Mouse (Mus musculus): Measurements from ENCODE around the gene Cpvl.
A peak's percentile ranks its signal among the peaks of the same experiment; 100 is the strongest.

Cpvl gene

DNA sequence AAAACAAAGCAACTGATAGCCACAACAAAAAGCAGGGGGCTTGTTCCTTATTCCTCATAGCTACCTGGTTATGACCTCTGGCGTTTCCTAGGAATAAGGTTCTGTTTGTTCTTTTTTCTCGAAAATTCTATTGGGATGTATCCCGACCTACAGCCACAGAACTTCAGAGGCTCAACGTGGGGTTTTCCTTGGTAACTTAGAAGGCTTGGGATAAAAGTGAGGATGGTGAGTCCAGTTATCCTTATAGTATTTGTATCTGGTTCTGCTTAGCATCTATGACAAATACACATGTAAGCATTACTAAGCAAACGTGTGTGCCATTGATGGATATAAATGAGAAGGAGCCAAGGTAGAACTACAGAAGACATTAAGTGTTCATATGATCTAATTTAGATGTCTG is at the start of gene Cpvl:
Gene Cpvl, minus strand, starts transcription at position 101 of the 400 bp plus-strand sequence.
- DNase-seq = no peak

DNA sequence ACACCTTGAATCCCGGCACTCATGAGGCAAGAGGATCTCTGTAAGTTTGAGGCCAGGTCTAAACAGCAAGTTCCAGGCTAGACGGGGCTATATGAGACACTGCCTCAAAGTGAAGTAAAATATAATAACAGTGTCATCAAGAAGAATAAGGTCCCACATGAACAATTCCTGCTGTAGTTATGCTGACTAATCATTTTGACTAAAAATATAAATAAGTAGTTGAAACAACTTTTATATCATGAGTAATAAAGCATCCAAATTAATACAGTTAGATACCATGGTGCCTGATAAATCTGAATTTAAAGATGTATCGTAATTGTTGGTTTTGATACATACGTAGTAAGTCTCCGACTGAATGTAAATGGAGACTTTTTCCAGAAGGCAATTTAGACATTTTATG is 45.4 kb upstream of the Cpvl start:
- no peak for DNase-seq

- DNase-seq = peak; percentile 42 to 69
Observed at GRCm38 (mm10) chr6:54021123-54021789, 42.8 kb upstream of the Cpvl start.

GRCm38 (mm10) chr6:54018861-54019260 is 40.4 kb upstream of the Cpvl start:
- peak; percentile 19 to 21 for DNase-seq

DNA sequence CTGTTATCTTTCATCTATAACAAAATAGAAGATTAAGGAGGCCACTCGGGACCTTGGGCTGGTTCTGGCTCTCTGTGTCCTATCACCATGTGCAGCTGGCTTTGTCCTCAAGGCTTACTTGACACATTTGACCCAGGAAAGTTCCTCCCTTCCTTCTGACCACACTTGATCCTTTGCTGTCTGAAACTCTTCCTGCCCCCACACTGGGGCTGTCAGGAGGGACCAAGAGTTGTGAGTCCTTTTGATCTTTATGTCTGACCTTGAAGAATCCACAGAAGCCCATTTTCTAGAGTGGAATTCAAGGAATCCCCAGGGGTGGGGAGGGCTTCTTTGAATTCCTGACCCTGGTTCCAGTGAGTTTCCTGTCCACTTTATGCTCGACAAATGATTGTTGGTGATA is 39.6 kb upstream of the Cpvl start:
- peak; percentile 18 to 39 for DNase-seq

GRCm38 (mm10) chr6:54012163-54012562 is 33.7 kb upstream of the Cpvl start:
- DNase-seq = no peak

DNA sequence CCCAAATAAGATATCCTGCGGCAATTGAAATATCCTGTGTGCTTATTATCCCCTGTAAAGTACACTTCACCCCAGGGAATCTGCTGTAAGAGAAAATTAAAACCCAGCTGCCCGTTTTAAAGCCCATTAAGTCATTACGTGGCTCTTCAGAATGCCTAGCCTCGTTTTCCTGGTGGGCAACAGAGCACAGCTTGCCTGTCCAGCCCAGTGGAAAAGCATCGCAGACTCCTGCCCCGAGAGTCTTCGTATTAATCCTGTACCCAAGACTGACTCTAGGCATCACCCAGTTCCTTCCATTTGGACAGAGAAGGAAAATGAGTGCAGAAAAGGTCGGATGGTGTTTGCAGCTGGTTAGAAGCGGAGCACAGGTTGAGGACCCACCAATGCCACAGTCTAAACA is 31.9 kb upstream of the Cpvl start:
- DNase-seq = no peak

GRCm38 (mm10) chr6:54009293-54009692 is 30.8 kb upstream of the Cpvl start:
- no peak for DNase-seq

DNA sequence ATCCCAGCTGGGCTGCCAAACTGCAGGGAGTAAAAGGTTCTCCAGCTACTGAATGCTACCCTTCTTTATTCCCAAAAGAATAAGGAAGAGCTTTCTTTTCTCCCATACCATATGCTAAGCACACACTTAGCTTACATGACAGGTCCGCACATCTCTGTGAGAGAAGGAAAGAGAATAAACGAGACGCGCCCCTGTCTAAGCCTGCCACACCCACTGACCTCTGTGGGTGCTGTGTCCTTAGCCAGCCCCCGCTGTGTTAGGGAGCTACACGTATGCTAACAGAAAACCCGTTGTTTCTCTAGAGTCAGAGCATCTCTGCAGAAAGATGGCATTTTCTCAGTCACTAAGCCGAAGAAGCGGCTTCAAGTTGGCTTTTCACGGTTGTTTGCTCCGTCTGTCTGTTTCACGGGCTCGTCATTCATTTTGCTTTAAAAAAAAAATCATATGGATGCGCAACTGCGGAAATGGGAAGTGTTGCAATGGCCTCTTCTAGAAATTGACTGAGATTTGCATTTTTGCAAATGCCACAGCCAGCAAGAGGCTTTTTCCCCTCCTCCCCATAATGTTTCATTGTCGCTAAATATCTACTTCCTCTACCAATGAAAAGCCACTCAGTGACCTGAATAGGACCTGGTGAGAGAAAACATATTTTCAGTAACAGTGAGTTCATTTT is 30.1 kb upstream of the Cpvl start:
- DNase-seq = no peak

DNA sequence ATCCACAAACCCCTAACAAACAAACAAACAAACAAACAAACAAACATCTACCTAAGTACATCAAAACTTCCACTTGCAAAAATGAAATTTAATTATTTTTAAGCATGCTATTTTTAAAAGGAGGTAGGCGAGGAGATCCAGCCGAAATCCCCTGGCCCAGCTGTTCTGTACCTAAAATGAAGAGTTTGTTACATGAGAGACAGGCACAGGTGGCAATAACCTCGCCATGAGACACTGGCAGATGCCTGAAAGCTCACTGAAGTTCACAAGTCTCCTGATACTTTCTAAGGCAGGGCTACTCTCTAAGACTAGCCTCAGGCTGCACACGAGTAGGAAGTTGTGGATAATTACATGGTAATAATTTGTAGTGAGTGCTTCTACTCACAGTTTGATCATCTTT is 26.8 kb upstream of the Cpvl start:
- no peak for DNase-seq

DNA sequence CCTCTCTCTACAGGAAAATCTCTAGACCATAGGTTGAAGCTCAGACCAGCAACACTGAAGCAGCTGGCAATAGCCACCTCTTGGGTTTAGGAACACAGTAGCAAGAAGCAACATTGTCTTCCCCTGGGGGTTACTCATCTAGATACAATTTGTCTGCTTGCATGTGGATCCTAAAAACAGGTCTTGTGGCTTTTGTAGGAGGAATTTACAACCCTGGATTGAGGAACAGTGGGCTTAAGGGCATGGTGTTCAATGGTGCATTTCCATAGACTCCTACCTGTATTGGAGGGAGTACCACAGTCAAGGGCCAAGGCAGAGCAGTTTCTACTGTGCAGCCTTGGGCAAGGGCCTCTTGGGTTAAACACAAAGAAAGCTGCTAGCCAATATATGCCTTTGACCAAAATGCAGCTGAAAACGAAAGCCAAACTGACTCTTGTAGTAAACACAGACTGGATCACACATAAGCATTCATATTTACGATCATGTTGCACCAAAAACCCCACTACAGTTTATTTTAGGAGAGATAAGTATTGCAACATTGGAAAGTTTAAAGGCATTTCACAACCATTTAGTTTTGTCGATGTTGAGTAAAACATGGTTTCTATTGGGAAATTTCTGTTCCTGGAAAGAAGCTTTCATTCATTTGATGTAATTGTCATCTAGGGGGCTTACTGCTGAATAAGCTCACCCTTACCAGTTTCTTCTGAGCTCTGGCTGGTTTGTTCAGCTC is 17.9 kb upstream of the Cpvl start:
- no peak for DNase-seq

- DNase-seq = peak in 1 of 2 experiments; percentile 19
Observed at GRCm38 (mm10) chr6:53995519-53995918, 17.0 kb upstream of the Cpvl start.

GRCm38 (mm10) chr6:53992386-53992785 is 13.9 kb upstream of the Cpvl start:
- no peak for DNase-seq

GRCm38 (mm10) chr6:53987235-53987634 is 8.8 kb upstream of the Cpvl start:
- DNase-seq = peak in 1 of 2 experiments; percentile 33

GRCm38 (mm10) chr6:53986273-53986985 is 8.0 kb upstream of the Cpvl start:
- no peak for DNase-seq

DNA sequence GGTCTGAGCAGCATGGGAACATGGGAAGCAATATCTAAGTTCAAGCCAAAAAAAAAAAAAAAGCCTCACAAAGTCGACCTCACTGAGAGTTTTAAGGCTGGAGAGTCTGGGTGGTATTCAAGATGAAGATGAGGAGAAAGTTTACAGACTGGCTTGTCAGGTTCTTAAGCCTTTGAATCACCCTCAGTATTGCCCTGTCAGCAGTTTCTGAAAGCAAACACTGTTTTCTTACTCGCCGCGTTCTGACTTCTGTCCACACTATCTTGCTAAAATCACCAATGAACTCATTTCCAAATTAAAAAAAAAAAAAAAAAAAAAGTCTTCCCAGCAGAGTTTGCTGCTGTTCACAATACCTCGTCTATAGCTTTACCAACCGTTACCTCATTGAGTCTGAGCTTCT is 5.3 kb upstream of the Cpvl start:
- no peak for DNase-seq

DNA sequence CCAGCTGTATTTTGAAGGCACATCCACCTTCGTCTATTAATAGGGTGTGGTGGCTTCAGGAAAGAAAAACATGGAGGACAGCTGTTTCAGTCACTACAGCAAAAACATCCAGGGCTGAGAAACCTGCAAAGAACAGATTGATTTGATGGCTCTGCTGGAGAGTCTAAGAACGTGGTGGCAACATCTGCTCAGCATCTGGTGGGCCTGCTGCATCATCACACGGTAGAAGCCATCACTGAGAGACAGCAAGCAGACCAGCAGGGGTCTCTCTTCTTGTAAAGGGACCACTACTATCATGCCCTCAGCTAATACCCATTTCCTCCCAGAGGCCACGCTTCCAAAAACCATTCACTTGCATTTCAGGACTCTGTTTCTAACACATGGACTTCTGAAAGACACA is 4.1 kb upstream of the Cpvl start:
- no peak for DNase-seq

GRCm38 (mm10) chr6:53982047-53982600 is 3.7 kb upstream of the Cpvl start:
- no peak for DNase-seq

DNA sequence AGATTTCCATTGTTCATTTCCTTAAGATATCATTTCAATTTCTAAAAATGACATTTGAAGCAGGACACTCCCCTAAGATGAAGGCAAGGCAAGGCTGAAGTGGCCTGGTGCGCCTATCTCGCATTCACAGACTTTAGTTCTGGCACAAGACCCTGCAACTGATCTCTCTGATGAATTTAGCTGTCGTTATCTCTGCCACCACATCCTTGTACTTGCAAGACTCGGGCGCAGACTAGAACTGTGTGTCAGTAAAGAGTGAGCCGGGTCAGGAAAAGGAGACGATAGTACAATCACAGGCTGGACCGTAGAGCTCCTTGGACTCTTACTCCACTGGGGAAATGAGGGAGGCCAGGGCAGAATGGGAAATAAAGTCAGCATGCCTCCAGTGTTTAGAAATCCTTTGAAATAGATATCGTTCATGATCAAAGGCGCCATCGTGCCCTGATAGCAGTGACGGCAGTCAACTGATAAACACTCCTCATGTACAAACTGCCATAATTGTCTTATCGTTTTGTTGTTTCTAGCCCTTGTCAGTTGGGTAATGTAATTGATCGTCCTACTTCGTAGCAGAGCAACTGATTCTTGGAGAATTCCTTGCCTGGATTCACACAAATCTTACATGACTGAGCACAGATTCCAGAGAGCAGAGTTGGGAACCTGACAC is 2.5 kb upstream of the Cpvl start:
- DNase-seq = no peak

DNA sequence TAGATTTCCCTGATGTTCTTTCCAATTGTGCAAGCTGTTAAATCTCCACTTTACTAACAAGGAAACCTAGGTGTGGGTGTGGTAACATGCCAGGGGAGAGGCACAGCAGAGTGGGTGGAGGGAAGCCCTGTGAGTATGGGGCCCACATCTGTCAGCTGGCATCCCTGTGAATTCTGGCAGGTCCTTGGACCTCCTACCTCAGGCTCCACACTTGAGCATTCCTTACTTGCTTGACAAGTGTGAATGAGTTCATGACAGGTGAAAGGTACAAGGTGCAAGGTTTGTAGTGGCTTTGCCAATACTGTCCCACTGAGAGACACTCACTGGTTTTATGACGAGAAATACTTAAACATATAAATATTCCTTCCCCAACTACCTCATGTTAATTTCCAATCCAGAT is 4.4 kb downstream of the Cpvl start:
- no peak for DNase-seq

DNA sequence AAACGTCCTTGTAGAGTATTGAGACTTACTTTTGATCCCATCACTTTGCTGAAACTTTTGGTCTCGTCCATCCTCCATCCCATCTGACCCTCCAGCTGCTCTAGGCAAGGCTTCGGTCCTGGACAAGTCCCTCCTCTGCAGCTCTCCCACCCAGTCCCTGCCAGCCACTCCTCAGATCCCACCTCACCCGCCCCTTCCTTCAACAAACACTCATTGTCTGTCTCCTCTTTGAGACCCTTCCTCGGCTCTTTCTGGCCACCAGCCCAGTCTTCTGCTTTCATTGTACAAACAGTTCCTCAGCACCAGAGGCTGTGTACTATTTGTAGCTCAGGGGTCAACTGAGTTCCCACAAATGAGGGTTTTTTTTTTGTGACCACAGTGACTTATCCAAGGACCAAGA is 5.0 kb downstream of the Cpvl start:
- DNase-seq = peak in 1 of 2 experiments; percentile 43

DNA sequence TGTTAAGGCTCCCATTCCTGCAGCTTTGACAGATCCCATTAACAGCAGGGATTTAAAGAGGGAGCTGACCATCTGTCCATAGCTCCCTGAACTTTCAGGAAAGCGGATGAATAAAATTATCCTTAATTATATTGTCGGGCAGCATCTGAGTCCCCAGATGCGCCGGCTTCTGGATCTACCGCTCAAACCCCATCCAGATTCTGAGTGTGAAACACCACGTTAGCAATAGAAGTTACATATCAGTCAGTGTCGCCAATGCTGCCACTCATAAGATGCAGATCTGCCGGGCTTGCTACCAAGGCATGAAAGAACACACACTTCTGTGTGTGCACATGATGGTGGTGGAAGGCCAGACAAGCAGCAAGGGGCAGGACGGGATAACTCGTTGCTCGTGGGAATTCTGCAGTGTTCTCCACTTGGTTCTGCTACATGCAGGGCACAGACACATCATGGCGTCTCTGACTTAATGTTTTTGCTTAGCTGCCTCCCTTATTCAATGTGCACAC is 6.2 kb downstream of the Cpvl start:
- no peak for DNase-seq
